15 mouse cellular contexts compared by ENCODE assay signal in the genomic region with DNA sequence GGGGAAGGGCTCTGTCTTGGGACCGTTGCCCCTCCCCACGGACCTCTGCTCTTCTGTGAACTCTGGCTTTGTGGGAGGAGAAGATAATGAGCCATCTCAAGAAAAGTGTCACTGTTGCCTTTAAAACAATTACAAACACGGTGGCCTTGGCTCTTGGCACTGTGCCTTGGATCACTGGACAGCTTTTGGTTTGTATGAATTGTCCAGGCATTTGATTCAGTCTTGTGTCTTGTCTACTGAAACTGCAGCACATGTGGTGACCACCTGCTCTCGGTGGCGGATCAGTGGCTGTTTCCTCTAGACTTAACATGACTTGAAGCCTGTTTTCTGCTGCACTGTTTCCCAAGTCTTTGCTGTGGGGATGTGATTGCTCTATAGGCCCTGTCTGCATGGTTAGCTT. TPM values are rescaled to one million over a fixed set of nuclear protein-coding genes. Genes with fewer than 3 reads are reported as not detected.
DNase-seq lines count a peak whose midpoint lies in the region; ATAC-seq lines count a peak whose summit lies in the region.
"Had no signal": no experiment of that assay in that cellular context is flagged by ENCODE, and none has a peak within 500 bp of the region (broad histone marks: within the 10 kb centered on the region; RNA-seq: fewer than 3 reads in every experiment).

No protein-coding gene starts in this region.

- H3K4me3 ChIP-seq in hindbrain, embryonic 10.5 days: no peak overlapping the region
- no peak overlapping the region for H3K4me3 ChIP-seq in hindbrain, embryonic 14.5 days (replicated peaks; ENCODE audit: low read length)
- H3K4me3 ChIP-seq: forebrain, embryonic 10.5 days; hindbrain, embryonic 15.5 days; left cerebral cortex, adult 2 months had no signal

- H3K27me3 ChIP-seq in hindbrain, embryonic 10.5 days (ENCODE audit: insufficient read depth, poor library complexity, severe bottlenecking): no peaks in the 10 kb centered on the region
- H3K27me3 ChIP-seq in hindbrain, embryonic 14.5 days (ENCODE audit: control insufficient read depth, insufficient read depth, low read length): no peaks in the 10 kb centered on the region
- H3K27me3 ChIP-seq: hindbrain, embryonic 15.5 days had no signal

- DNase-seq in hindbrain, embryonic 10.5 days (ENCODE audit: low spot score): peak; percentile 29
- no peak for DNase-seq in hindbrain, embryonic 14.5 days (ENCODE audit: low spot score)
- DNase-seq in adrenal gland, adult 18-20 months (ENCODE audit: low spot score in 2 of 2): peak; percentile 31 to 61
- peak; percentile 27 for DNase-seq in embryo, embryonic 11 days
- peak; percentile 33 for DNase-seq in ovary, postnatal 14 days (ENCODE audit: low spot score)
- no peak for DNase-seq in kidney, postnatal 4 days
- DNase-seq in layer of hippocampus, adult 18-20 months (ENCODE audit: low spot score in 2 of 2): no peak
- DNase-seq: right cerebral cortex, postnatal 14 days; thymus, postnatal 14 days had no signal

- no peaks in the 10 kb centered on the region for H3K9me3 ChIP-seq in hindbrain, embryonic 10.5 days
- no peaks in the 10 kb centered on the region for H3K9me3 ChIP-seq in hindbrain, embryonic 14.5 days (ENCODE audit: control insufficient read depth, low read length)
- H3K9me3 ChIP-seq: forebrain, embryonic 10.5 days; hindbrain, embryonic 15.5 days had no signal

- no peak for ATAC-seq in hindbrain, embryonic 14.5 days (ENCODE audit: low FRiP score)
- ATAC-seq: midbrain, embryonic 16.5 days had no signal

- 0 out of 2 replicates have a peak, but pooled peaks cover 6% of the 10 kb centered on the region for H3K4me1 ChIP-seq in hindbrain, embryonic 10.5 days (replicated peaks)
- H3K4me1 ChIP-seq in hindbrain, embryonic 14.5 days (replicated peaks; ENCODE audit: control insufficient read depth, insufficient read depth, low read length): no peaks in the 10 kb centered on the region
- H3K4me1 ChIP-seq: hindbrain, embryonic 15.5 days had no signal

- H3K4me2 ChIP-seq in hindbrain, embryonic 14.5 days (replicated peaks): no peak overlapping the region
- H3K4me2 ChIP-seq: heart, embryonic 11.5 days; hindbrain, embryonic 15.5 days had no signal

- WGBS in hindbrain, embryonic 10.5 days: 64% methylated on average over 5 of the region's 5 CpGs
- 82% methylated on average over 5 of the region's 5 CpGs for WGBS in hindbrain, embryonic 14.5 days

- H3K9ac ChIP-seq in hindbrain, embryonic 14.5 days: no peak overlapping the region
- H3K9ac ChIP-seq: hindbrain, embryonic 15.5 days had no signal

- no peak overlapping the region for H3K27ac ChIP-seq in hindbrain, embryonic 10.5 days
- H3K27ac ChIP-seq in hindbrain, embryonic 14.5 days: no peak overlapping the region
- H3K27ac ChIP-seq: forebrain, embryonic 10.5 days; hindbrain, embryonic 15.5 days; left cerebral cortex, adult 2 months; macrophage had no signal

- no peaks in the 10 kb centered on the region for H3K36me3 ChIP-seq in hindbrain, embryonic 10.5 days
- H3K36me3 ChIP-seq in hindbrain, embryonic 14.5 days (replicated peaks; ENCODE audit: control insufficient read depth, insufficient read depth): no peaks in the 10 kb centered on the region
- H3K36me3 ChIP-seq: forebrain, embryonic 10.5 days; hindbrain, embryonic 15.5 days had no signal

RNA-seq across cellular contexts. Expression of a gene that starts 44.1 kb away (rescaled TPM):
- polyA plus RNA-seq in hindbrain, embryonic 10.5 days (2016; fragmentation: Nextera tagmentation; extraction: Ambion mirVana): 1.6 and 2.1 TPM in 2 replicates
- polyA plus RNA-seq in hindbrain, embryonic 14.5 days (2014; fragmentation: Nextera tagmentation; extraction: Ambion mirVana): 1.1 and 1.8 TPM in 2 replicates
- total RNA-seq in adrenal gland, adult 18-20 months (2021): 1 to 10 TPM; 1.3 to 2.3 TPM
- 1 to 10 TPM; 4.3 to 4.6 TPM for total RNA-seq in layer of hippocampus, adult 18-20 months (2021)

Comparison
In these comparisons a context has a peak if more than half of its experiments do, and no peak if none do; other contexts are left out.
1. DNase-seq: peak in hindbrain, embryonic 10.5 days (single experiment), adrenal gland, adult 18-20 months (2 of 2), embryo, embryonic 11 days (single experiment) and ovary, postnatal 14 days (single experiment); none in hindbrain, embryonic 14.5 days (single experiment), kidney, postnatal 4 days (0 of 2) and layer of hippocampus, adult 18-20 months (0 of 2).